8 mouse cellular contexts compared by ENCODE assay signal in the genomic region with DNA sequence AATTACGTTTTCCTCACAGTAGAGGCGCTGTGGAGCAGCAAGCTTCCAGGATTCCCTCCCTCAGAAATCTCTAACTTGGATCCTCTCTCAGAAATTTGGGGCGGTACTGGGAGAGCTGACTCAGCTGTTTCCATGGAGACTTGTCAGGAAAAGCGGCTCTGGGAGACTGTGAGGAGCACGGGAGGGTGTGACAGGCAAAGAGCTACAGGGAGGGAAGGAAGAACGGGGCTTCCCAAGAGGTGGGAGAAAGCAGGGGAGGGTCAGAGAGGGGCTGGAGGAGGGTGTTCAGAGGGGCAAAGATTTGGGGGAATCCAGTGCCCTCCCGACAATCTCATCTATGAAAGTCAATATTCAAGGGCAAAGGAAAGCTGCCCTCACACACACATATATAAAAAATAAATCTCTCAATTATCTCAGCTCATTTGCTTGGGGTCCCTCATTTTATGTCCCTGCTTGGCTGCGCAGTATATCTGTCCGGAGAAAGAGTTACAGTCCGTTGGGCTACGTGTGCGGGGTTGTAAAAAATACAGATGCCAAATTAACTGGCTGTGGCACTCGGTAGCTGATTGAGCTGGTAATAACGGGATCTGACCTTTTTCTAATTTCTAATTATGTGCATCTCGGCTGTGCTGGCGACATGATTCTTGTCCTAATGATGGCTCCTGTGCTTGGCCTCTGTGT.
DNase-seq lines count a peak whose midpoint lies in the region; ATAC-seq and TF ChIP-seq lines count a peak whose summit lies in the region.

No protein-coding gene starts in this region.

- H3K36me3 ChIP-seq in ES-Bruce4 (ENCODE audit: control insufficient read depth, insufficient read depth, low read length, poor library complexity, severe bottlenecking), result no peaks in the 10 kb centered on the region
- H3K36me3 ChIP-seq in heart, embryonic 16.5 days (ENCODE audit: control insufficient read depth, insufficient read depth), result no peaks in the 10 kb centered on the region
- H3K36me3 ChIP-seq in liver, embryonic 14.5 days (replicated peaks; ENCODE audit: control insufficient read depth, insufficient read depth, low read depth), result no peaks in the 10 kb centered on the region

- no peaks in the 10 kb centered on the region for H3K9me3 ChIP-seq in ES-Bruce4 (replicated peaks; ENCODE audit: control insufficient read depth, insufficient read depth, low read length, poor library complexity, severe bottlenecking)
- H3K9me3 ChIP-seq in heart, embryonic 16.5 days (replicated peaks; ENCODE audit: control insufficient read depth, low read length), result no peaks in the 10 kb centered on the region; the same call in 1 of the 2 replicates
- H3K9me3 ChIP-seq in liver, embryonic 14.5 days (ENCODE audit: control insufficient read depth, low read length), result no peaks in the 10 kb centered on the region

- WGBS in heart, embryonic 16.5 days, result 45% methylated on average over 16 of the region's 16 CpGs
- WGBS in liver, embryonic 14.5 days (ENCODE audit: insufficient replicate concordance), result 43% methylated on average over 16 of the region's 16 CpGs

- no peak for TF ChIP-seq EP300 in ES-Bruce4 (IDR thresholded peaks at IDR 0.05; ENCODE audit: insufficient read depth, low read depth, low read length)
- no peak for TF ChIP-seq EP300 in liver, embryonic 14.5 days (IDR thresholded peaks at IDR 0.05; ENCODE audit: low read depth)

- peak; percentile 12 for TF ChIP-seq CTCF in ES-Bruce4 (IDR thresholded peaks at IDR 0.05; ENCODE audit: low read depth, low read length)
- TF ChIP-seq CTCF in liver, embryonic 14.5 days (IDR thresholded peaks at IDR 0.05; ENCODE audit: low read depth), result peak; percentile 37

- no peaks in the 10 kb centered on the region for H3K4me1 ChIP-seq in ES-Bruce4 (ENCODE audit: control insufficient read depth, insufficient read depth, low read length)
- 0 out of 2 replicates have a peak, but pooled peaks cover 2% of the 10 kb centered on the region for H3K4me1 ChIP-seq in heart, embryonic 16.5 days (ENCODE audit: control insufficient read depth, insufficient read depth, low read length)
- H3K4me1 ChIP-seq in liver, embryonic 14.5 days (replicated peaks; ENCODE audit: control insufficient read depth in 2 of 2, insufficient read depth in 2 of 2, low read length in 1 of 2), result no peaks in the 10 kb centered on the region

- no peak overlapping the region for H3K4me2 ChIP-seq in heart, embryonic 16.5 days (ENCODE audit: low read depth, low read length)
- no peak overlapping the region for H3K4me2 ChIP-seq in liver, embryonic 14.5 days (ENCODE audit: low read depth)

- H3K9ac ChIP-seq in ES-Bruce4 (ENCODE audit: low read depth, poor library complexity, severe bottlenecking), result no peak overlapping the region
- no peak overlapping the region for H3K9ac ChIP-seq in heart, embryonic 16.5 days (ENCODE audit: low read length)
- no peak overlapping the region for H3K9ac ChIP-seq in liver, embryonic 14.5 days (replicated peaks)

- no peak for TF ChIP-seq POLR2A in ES-Bruce4 (IDR thresholded peaks at IDR 0.05; ENCODE audit: insufficient read depth, low read length)

- H3K27ac ChIP-seq in ES-Bruce4 (ENCODE audit: insufficient read depth, low read length), result no peak overlapping the region
- no peak overlapping the region for H3K27ac ChIP-seq in heart, embryonic 16.5 days (ENCODE audit: low read length)
- H3K27ac ChIP-seq in liver, embryonic 14.5 days, result no peak overlapping the region

- no peaks in the 10 kb centered on the region for H3K27me3 ChIP-seq in ES-Bruce4 (ENCODE audit: control insufficient read depth, insufficient read depth, low read length, poor library complexity, severe bottlenecking)
- H3K27me3 ChIP-seq in heart, embryonic 16.5 days (ENCODE audit: control insufficient read depth, insufficient read depth, low read length), result no peaks in the 10 kb centered on the region
- no peaks in the 10 kb centered on the region for H3K27me3 ChIP-seq in liver, embryonic 14.5 days (ENCODE audit: control insufficient read depth, insufficient read depth, low read length)

- ATAC-seq in heart, embryonic 16.5 days (replicated peaks; ENCODE audit: extremely low read depth, insufficient read depth, low FRiP score), result peak; percentile 65; the same call in 1 of the 2 replicates
- ATAC-seq in liver, embryonic 14.5 days (ENCODE audit: insufficient read depth), result no peak

- no peak overlapping the region for H3K4me3 ChIP-seq in ES-Bruce4 (ENCODE audit: low read depth, low read length)
- no peak overlapping the region for H3K4me3 ChIP-seq in heart, embryonic 16.5 days (ENCODE audit: low read length)
- H3K4me3 ChIP-seq in liver, embryonic 14.5 days (ENCODE audit: insufficient read depth in 1 of 2, low read depth in 2 of 2, low read length in 2 of 2), result no peak overlapping the region

- peak; percentile 96 for DNase-seq in brain, adult 2 months (ENCODE audit: low read depth, low spot score)
- DNase-seq in fibroblast of lung, adult 2 months (ENCODE audit: low read depth), result peak; percentile 53
- peak; percentile 79 for DNase-seq in kidney, postnatal 10 days
- DNase-seq in liver, embryonic 14.5 days (ENCODE audit: low read depth in 3 of 3, low spot score in 3 of 3), result no peak
- DNase-seq in ovary, adult 18-20 months (ENCODE audit: low spot score), result peak; percentile 63
- peak; percentile 55 for DNase-seq in yolk sac, embryonic 10.5 days (ENCODE audit: low spot score)

Comparison
In these comparisons a context has a peak if more than half of its experiments do, and no peak if none do; other contexts are left out.
1. DNase-seq: peak in brain, adult 2 months (single experiment), fibroblast of lung, adult 2 months (single experiment), kidney, postnatal 10 days (single experiment), ovary, adult 18-20 months (single experiment) and yolk sac, embryonic 10.5 days (single experiment); none in liver, embryonic 14.5 days (0 of 3).